Mouse (Mus musculus) hindbrain, postnatal 0 days (tissue): ENCODE measurements around the gene Zswim4. TPM values are rescaled to one million over a fixed set of nuclear protein-coding genes. Genes with fewer than 3 reads are reported as not detected.

ENCODE experiments used
- ATAC-seq: fragments of 200-750 bp; cut with Nextera tagmentation; 2 replicates; pipeline ENCODE4 v1.8.0; 2017; ENCODE audit warnings: mild to moderate bottlenecking, moderate TSS enrichment, moderate library complexity
- DNase-seq: peaks from one replicate; pipeline ENCODE4 v3.0.0-alpha.2; 2015; ENCODE audit warnings: low spot score
- H3K27ac ChIP-seq: fragments of 300-500 bp; sonication (generic); 2 replicates; pipeline ENCODE4 v1.5.1; 2014; ENCODE audit warnings: mild to moderate bottlenecking
- H3K27me3 ChIP-seq: fragments of 300-500 bp; sonication (generic); 2 replicates; pipeline ENCODE4 v1.6.1; 2014; ENCODE audit warnings: low read length, mixed read lengths; ENCODE audit not compliant: insufficient read depth
- H3K36me3 ChIP-seq: fragments of 300-500 bp; sonication (generic); 2 replicates; pipeline ENCODE4 v1.6.1; 2014; ENCODE audit warnings: low read length, mixed read lengths; ENCODE audit not compliant: insufficient read depth
- H3K4me1 ChIP-seq: fragments of 300-500 bp; sonication (generic); 2 replicates; pipeline ENCODE4 v1.6.1; 2014; ENCODE audit warnings: antibody characterized with exemption, low read length, mixed read lengths; ENCODE audit not compliant: insufficient read depth
- H3K4me2 ChIP-seq: fragments of 300-500 bp; sonication (generic); 2 replicates; pipeline ENCODE4 v1.6.1; 2014; ENCODE audit warnings: low read depth, mild to moderate bottlenecking, low read length, moderate library complexity, mixed read lengths
- H3K4me3 ChIP-seq: fragments of 300-500 bp; sonication (generic); 2 replicates; pipeline ENCODE4 v1.5.1; 2014; ENCODE audit warnings: low read length
- H3K9ac ChIP-seq: fragments of 300-500 bp; sonication (generic); replicated peaks from 2 replicates; pipeline ENCODE4 v1.6.1; 2014; ENCODE audit warnings: mild to moderate bottlenecking, low read length, moderate library complexity, mixed read lengths
- H3K9me3 ChIP-seq: fragments of 300-500 bp; sonication (generic); 2 replicates; pipeline ENCODE4 v1.6.1; 2016; ENCODE audit warnings: low read length, mixed read lengths
- CTCF ChIP-seq: IDR thresholded peaks from 2 replicates; pipeline ENCODE4 v1.5.1; 2016; ENCODE audit warnings: antibody characterized with exemption, control low read depth, low read depth
- WGBS: fragments of 180-500 bp; shearing (Covaris S2); extraction: QIAGEN DNeasy Blood & Tissue Kit; methylation state at CpG from one replicate; pipeline ENCODE4 v1.1.7; 2014; 5-methylcytosine and 5-hydroxymethylcytosine counted together
- polyA plus RNA-seq: library from polyadenylated mRNA; unstranded; fragments of >200 nt; fragmentation: Nextera tagmentation; extraction: Ambion mirVana; gene quantifications from 2 replicates; pipeline ENCODE4 v1.2.1, GENCODE M21; 2015
- total RNA-seq: library from RNA; depleted of rRNA; stranded (reverse); fragments of >200 nt; gene quantifications from 2 replicates; pipeline ENCODE4 v1.2.3, GENCODE M21; 2014

The Zswim4 gene
- total and polyA plus RNA-seq, 2 experiments from 2014 or later = 11.3 to 44.1 TPM

GRCm38 (mm10) chr8:84190191-84190867 is 46.5 kb downstream of the Zswim4 start:
- H3K36me3 ChIP-seq = no peaks in the 10 kb centered on the region
- H3K4me2 ChIP-seq = no peak overlapping the region
- no peaks in the 10 kb centered on the region; the same call in 1 of the 2 replicates for H3K4me1 ChIP-seq
- no peak for TF ChIP-seq CTCF
- H3K9ac ChIP-seq = no peak overlapping the region
- H3K27ac ChIP-seq = no peak overlapping the region
- 95% methylated on average over 7 of the region's 7 CpGs for WGBS
- DNase-seq (no peak), ATAC-seq (no peak)
- H3K4me3 ChIP-seq = no peak overlapping the region
- H3K9me3 ChIP-seq = no peaks in the 10 kb centered on the region
- no peaks in the 10 kb centered on the region for H3K27me3 ChIP-seq

GRCm38 (mm10) chr8:84189603-84190002 is 47.3 kb downstream of the Zswim4 start:
- H3K4me2 ChIP-seq = no peak overlapping the region
- H3K9me3 ChIP-seq = no peaks in the 10 kb centered on the region
- TF ChIP-seq CTCF = no peak
- H3K9ac ChIP-seq = no peak overlapping the region
- H3K27me3 ChIP-seq = no peaks in the 10 kb centered on the region
- no peak overlapping the region for H3K4me3 ChIP-seq
- H3K27ac ChIP-seq = no peak overlapping the region
- no peaks in the 10 kb centered on the region for H3K36me3 ChIP-seq
- DNase-seq (no peak), ATAC-seq (no peak)
- WGBS = 65% methylated on average over 4 of the region's 4 CpGs
- H3K4me1 ChIP-seq = no peaks in the 10 kb centered on the region; the same call in 1 of the 2 replicates

- Histone ChIP-seq H3K9me3 (no peaks in the 10 kb centered on the region), H3K27me3 (no peaks in the 10 kb centered on the region), H3K9ac (no peak overlapping the region), H3K4me1 (no peaks in the 10 kb centered on the region; the same call in 1 of the 2 replicates), H3K4me2 (no peak overlapping the region), H3K36me3 (no peaks in the 10 kb centered on the region), H3K4me3 (no peak overlapping the region), H3K27ac (no peak overlapping the region)
- WGBS = 89% methylated on average over 10 of the region's 10 CpGs
- no peak for ATAC-seq
- no peak for DNase-seq
- TF ChIP-seq CTCF = no peak
These were observed 48.2 kb downstream of the Zswim4 start for GRCm38 (mm10) chr8:84188671-84189070.

- Histone ChIP-seq H3K4me2 (peak overlapping the region; percentile 58), H3K4me1 (peaks cover 8% of the 10 kb centered on the region; the same call in 1 of the 2 replicates), H3K4me3 (peak overlapping the region; percentile 20; the same call in 1 of the 2 replicates), H3K9ac (0 out of 2 replicates have a peak overlapping the region, but pooled peaks have one; percentile 6), H3K27ac (no peak overlapping the region), H3K9me3 (no peaks in the 10 kb centered on the region), H3K27me3 (no peaks in the 10 kb centered on the region), H3K36me3 (no peaks in the 10 kb centered on the region)
- no peak for ATAC-seq
- WGBS = 8% methylated on average over 21 of the region's 21 CpGs
- TF ChIP-seq CTCF = peak; percentile 77
- DNase-seq = peak; percentile 56
These were observed 49.6 kb downstream of the Zswim4 start for GRCm38 (mm10) chr8:84187065-84187755.

- peak overlapping the region; percentile 58 for H3K4me2 ChIP-seq
- H3K27ac ChIP-seq = no peak overlapping the region
- no peaks in the 10 kb centered on the region for H3K9me3 ChIP-seq
- DNase-seq (peak; percentile 87), ATAC-seq (peak; percentile 28)
- peaks cover 8% of the 10 kb centered on the region for H3K4me1 ChIP-seq
- no peaks in the 10 kb centered on the region for H3K36me3 ChIP-seq
- 0 out of 2 replicates have a peak overlapping the region, but pooled peaks have one; percentile 6 for H3K9ac ChIP-seq
- H3K27me3 ChIP-seq = no peaks in the 10 kb centered on the region
- peak; percentile 94 for TF ChIP-seq CTCF
- WGBS = under 1% methylated on average over 12 of the region's 12 CpGs
- H3K4me3 ChIP-seq = peak overlapping the region; percentile 20
These were observed 50.3 kb downstream of the Zswim4 start for GRCm38 (mm10) chr8:84186547-84186946.

- Histone ChIP-seq H3K36me3 (no peaks in the 10 kb centered on the region), H3K4me3 (peak within 1 kb of the TSS; percentile 86), H3K9ac (peak within 1 kb of the TSS; percentile 98), H3K27ac (peak within 1 kb of the TSS; percentile 95), H3K9me3 (no peaks in the 10 kb centered on the region), H3K4me2 (peak within 1 kb of the TSS; percentile 83), H3K27me3 (no peaks in the 10 kb centered on the region), H3K4me1 (peaks cover 22% of the 10 kb centered on the region)
- no peak for TF ChIP-seq CTCF
- ATAC-seq = no peak
- 96% methylated on average over 7 of the region's 7 CpGs for WGBS
- no peak for DNase-seq
These were observed 51.7 kb downstream of the Zswim4 start, which contains the start of gene Nanos3 for GRCm38 (mm10) chr8:84185117-84185516. Nanos3 (minus strand) TSS chr8:84185217.
